Mouse (Mus musculus): ENCODE data around the gene Pde4d. TPM values are rescaled to one million over a fixed set of nuclear protein-coding genes. Genes with fewer than 3 reads are reported as not detected.
A peak's percentile ranks its signal among the peaks of the same experiment; 100 is the strongest.

Gene Pde4d
- polyA plus RNA-seq, 1 experiment from 2014 or later, result 29.2 TPM

- H3K27ac ChIP-seq (replicated peaks in 1 of 2; ENCODE audit: control insufficient read depth in 1 of 2, insufficient read depth in 1 of 2, low read depth in 2 of 2, low read length in 2 of 2), result peak overlapping the region; percentile 37 to 55; a peak in 3 of 4 replicates
- 46% methylated on average over 5 of the region's 5 CpGs for WGBS
- H3K4me1 ChIP-seq (ENCODE audit: control insufficient read depth in 2 of 2, insufficient read depth in 2 of 2, low read length in 2 of 2), result peaks cover 10 to 12% of the 10 kb centered on the region in 2 experiments
- no peaks in the 10 kb centered on the region for H3K36me3 ChIP-seq (ENCODE audit: control insufficient read depth, insufficient read depth, low read length)
- ATAC-seq (ENCODE audit: insufficient number of reproducible peaks, insufficient read depth, low FRiP score, low read depth), result no peak
- H3K9me3 ChIP-seq (ENCODE audit: control insufficient read depth, low read length), result no peaks in the 10 kb centered on the region
- peak overlapping the region; percentile 40 for H3K4me2 ChIP-seq (ENCODE audit: low read length)
- peak overlapping the region; percentile 12; the same call in 1 of the 2 replicates for H3K9ac ChIP-seq (ENCODE audit: low read length)
- H3K27me3 ChIP-seq (ENCODE audit: control insufficient read depth, insufficient read depth, low read length), result no peaks in the 10 kb centered on the region
- H3K4me3 ChIP-seq (ENCODE audit: control insufficient read depth in 1 of 2, insufficient read depth in 1 of 2, low read depth in 1 of 2, low read length in 2 of 2), result no peak overlapping the region
Observed at GRCm38 (mm10) chr13:109622207-109622606, 1172.5 kb downstream of the Pde4d start.

- no peak for ATAC-seq (ENCODE audit: insufficient number of reproducible peaks, insufficient read depth, low FRiP score, low read depth)
- Histone ChIP-seq H3K27me3 (ENCODE audit: control insufficient read depth, insufficient read depth, low read length) (no peaks in the 10 kb centered on the region), H3K4me2 (ENCODE audit: low read length) (no peak overlapping the region), H3K9ac (ENCODE audit: low read length) (no peak overlapping the region), H3K36me3 (ENCODE audit: control insufficient read depth, insufficient read depth, low read length) (no peaks in the 10 kb centered on the region), H3K4me3 (ENCODE audit: control insufficient read depth in 1 of 2, insufficient read depth in 1 of 2, low read depth in 1 of 2, low read length in 2 of 2) (no peak overlapping the region), H3K4me1 (ENCODE audit: control insufficient read depth in 2 of 2, insufficient read depth in 2 of 2, low read length in 2 of 2) (peaks cover 10 to 15% of the 10 kb centered on the region in 2 experiments), H3K9me3 (ENCODE audit: control insufficient read depth, low read length) (no peaks in the 10 kb centered on the region), H3K27ac (replicated peaks in 1 of 2; ENCODE audit: control insufficient read depth in 1 of 2, insufficient read depth in 1 of 2, low read depth in 2 of 2, low read length in 2 of 2) (0 out of 4 replicates have a peak overlapping the region, but pooled peaks of 1 of the 2 experiments have one; percentile 0)
- 64% methylated on average over 2 of the region's 2 CpGs for WGBS
Observed at GRCm38 (mm10) chr13:109623201-109623600, 1173.5 kb downstream of the Pde4d start.

GRCm38 (mm10) chr13:109624772-109625349 lies 1175.1 kb downstream of the Pde4d start:
- Histone ChIP-seq H3K4me3 (ENCODE audit: control insufficient read depth in 1 of 2, insufficient read depth in 1 of 2, low read depth in 1 of 2, low read length in 2 of 2) (no peak overlapping the region), H3K27ac (replicated peaks in 1 of 2; ENCODE audit: control insufficient read depth in 1 of 2, insufficient read depth in 1 of 2, low read depth in 2 of 2, low read length in 2 of 2) (peak overlapping the region; percentile 80 to 81), H3K27me3 (ENCODE audit: control insufficient read depth, insufficient read depth, low read length) (no peaks in the 10 kb centered on the region), H3K9ac (ENCODE audit: low read length) (no peak overlapping the region), H3K4me2 (ENCODE audit: low read length) (peak overlapping the region; percentile 33), H3K36me3 (ENCODE audit: control insufficient read depth, insufficient read depth, low read length) (no peaks in the 10 kb centered on the region), H3K4me1 (ENCODE audit: control insufficient read depth in 2 of 2, insufficient read depth in 2 of 2, low read length in 2 of 2) (peaks cover 10 to 15% of the 10 kb centered on the region in 2 experiments), H3K9me3 (ENCODE audit: control insufficient read depth, low read length) (no peaks in the 10 kb centered on the region)
- WGBS, result 34% methylated on average over 11 of the region's 11 CpGs
- ATAC-seq (ENCODE audit: insufficient number of reproducible peaks, insufficient read depth, low FRiP score, low read depth), result no peak

- peak overlapping the region; percentile 33; the same call in 1 of the 2 replicates for H3K4me2 ChIP-seq (ENCODE audit: low read length)
- no peak for ATAC-seq (ENCODE audit: insufficient number of reproducible peaks, insufficient read depth, low FRiP score, low read depth)
- H3K36me3 ChIP-seq (ENCODE audit: control insufficient read depth, insufficient read depth, low read length), result no peaks in the 10 kb centered on the region
- 78% methylated on average over 18 of the region's 18 CpGs for WGBS
- peak overlapping the region; percentile 80 to 81 for H3K27ac ChIP-seq (replicated peaks in 1 of 2; ENCODE audit: control insufficient read depth in 1 of 2, insufficient read depth in 1 of 2, low read depth in 2 of 2, low read length in 2 of 2)
- no peaks in the 10 kb centered on the region for H3K27me3 ChIP-seq (ENCODE audit: control insufficient read depth, insufficient read depth, low read length)
- no peak overlapping the region for H3K4me3 ChIP-seq (ENCODE audit: control insufficient read depth in 1 of 2, insufficient read depth in 1 of 2, low read depth in 1 of 2, low read length in 2 of 2)
- H3K9me3 ChIP-seq (ENCODE audit: control insufficient read depth, low read length), result no peaks in the 10 kb centered on the region
- peaks cover 10 to 15% of the 10 kb centered on the region in 2 experiments for H3K4me1 ChIP-seq (ENCODE audit: control insufficient read depth in 2 of 2, insufficient read depth in 2 of 2, low read length in 2 of 2)
- no peak overlapping the region for H3K9ac ChIP-seq (ENCODE audit: low read length)
Observed at GRCm38 (mm10) chr13:109625466-109626129, 1175.8 kb downstream of the Pde4d start.

GRCm38 (mm10) chr13:109627265-109627664 lies 1177.5 kb downstream of the Pde4d start:
- no peaks in the 10 kb centered on the region for H3K9me3 ChIP-seq (ENCODE audit: control insufficient read depth, low read length)
- no peak overlapping the region for H3K4me3 ChIP-seq (ENCODE audit: control insufficient read depth in 1 of 2, insufficient read depth in 1 of 2, low read depth in 1 of 2, low read length in 2 of 2)
- H3K4me2 ChIP-seq (ENCODE audit: low read length), result no peak overlapping the region
- H3K9ac ChIP-seq (ENCODE audit: low read length), result no peak overlapping the region
- H3K4me1 ChIP-seq (ENCODE audit: control insufficient read depth in 2 of 2, insufficient read depth in 2 of 2, low read length in 2 of 2), result peaks cover 16 to 20% of the 10 kb centered on the region in 2 experiments
- WGBS, result 70% methylated on average over 2 of the region's 2 CpGs
- no peak for ATAC-seq (ENCODE audit: insufficient number of reproducible peaks, insufficient read depth, low FRiP score, low read depth)
- H3K27ac ChIP-seq (replicated peaks in 1 of 2; ENCODE audit: control insufficient read depth in 1 of 2, insufficient read depth in 1 of 2, low read depth in 2 of 2, low read length in 2 of 2), result no peak overlapping the region
- H3K27me3 ChIP-seq (ENCODE audit: control insufficient read depth, insufficient read depth, low read length), result no peaks in the 10 kb centered on the region
- H3K36me3 ChIP-seq (ENCODE audit: control insufficient read depth, insufficient read depth, low read length), result no peaks in the 10 kb centered on the region

DNA sequence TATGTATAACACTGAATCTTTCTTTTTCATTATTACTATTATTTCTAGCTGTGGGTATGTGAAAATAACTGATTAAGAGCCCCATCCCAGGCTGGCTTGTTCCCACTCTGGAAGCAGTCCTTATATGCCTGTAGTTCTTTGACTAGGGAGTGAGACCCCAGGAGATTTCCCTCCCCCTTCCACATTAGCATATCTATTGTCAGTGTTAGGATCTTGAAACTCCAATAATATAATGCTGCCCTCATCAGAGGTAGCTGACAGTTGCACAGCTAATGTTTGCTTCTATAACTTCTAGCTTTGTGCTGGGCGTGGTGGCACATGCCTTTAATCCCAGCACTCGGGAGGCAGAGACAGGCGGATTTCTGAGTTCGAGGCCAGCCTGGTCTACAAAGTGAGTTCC lies 1178.9 kb downstream of the Pde4d start:
- WGBS, result 92% methylated on average over 4 of the region's 4 CpGs
- no peak for ATAC-seq (ENCODE audit: insufficient number of reproducible peaks, insufficient read depth, low FRiP score, low read depth)
- no peak overlapping the region for H3K4me3 ChIP-seq (ENCODE audit: control insufficient read depth in 1 of 2, insufficient read depth in 1 of 2, low read depth in 1 of 2, low read length in 2 of 2)
- no peaks in the 10 kb centered on the region for H3K9me3 ChIP-seq (ENCODE audit: control insufficient read depth, low read length)
- H3K4me1 ChIP-seq (ENCODE audit: control insufficient read depth in 2 of 2, insufficient read depth in 2 of 2, low read length in 2 of 2), result peaks cover 16 to 25% of the 10 kb centered on the region in 2 experiments
- H3K27me3 ChIP-seq (ENCODE audit: control insufficient read depth, insufficient read depth, low read length), result no peaks in the 10 kb centered on the region
- H3K4me2 ChIP-seq (ENCODE audit: low read length), result no peak overlapping the region
- no peak overlapping the region for H3K9ac ChIP-seq (ENCODE audit: low read length)
- H3K27ac ChIP-seq (replicated peaks in 1 of 2; ENCODE audit: control insufficient read depth in 1 of 2, insufficient read depth in 1 of 2, low read depth in 2 of 2, low read length in 2 of 2), result no peak overlapping the region
- H3K36me3 ChIP-seq (ENCODE audit: control insufficient read depth, insufficient read depth, low read length), result no peaks in the 10 kb centered on the region

DNA sequence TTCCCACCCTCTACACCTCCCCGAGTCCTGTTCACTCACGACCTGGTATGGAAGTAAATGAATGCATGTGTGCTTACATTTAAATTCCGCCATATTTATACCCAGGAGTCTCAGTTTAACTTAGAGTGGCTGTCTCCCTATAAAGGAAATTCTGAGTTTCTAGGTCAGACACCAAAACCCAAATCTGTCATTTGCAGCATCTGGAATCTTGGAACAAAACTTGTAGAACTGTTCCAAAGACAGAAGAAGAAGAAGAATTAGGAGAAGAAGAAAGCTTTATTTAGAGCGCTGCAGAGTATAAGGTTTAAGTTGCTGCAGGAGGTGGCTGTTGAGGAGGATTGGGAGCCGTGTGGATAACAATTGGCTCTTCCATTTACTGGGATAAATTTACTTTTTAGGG lies 1179.5 kb downstream of the Pde4d start:
- H3K9ac ChIP-seq (ENCODE audit: low read length), result no peak overlapping the region
- no peak overlapping the region for H3K4me3 ChIP-seq (ENCODE audit: control insufficient read depth in 1 of 2, insufficient read depth in 1 of 2, low read depth in 1 of 2, low read length in 2 of 2)
- H3K27ac ChIP-seq (replicated peaks in 1 of 2; ENCODE audit: control insufficient read depth in 1 of 2, insufficient read depth in 1 of 2, low read depth in 2 of 2, low read length in 2 of 2), result no peak overlapping the region
- H3K4me1 ChIP-seq (ENCODE audit: control insufficient read depth in 2 of 2, insufficient read depth in 2 of 2, low read length in 2 of 2), result peaks cover 16 to 23% of the 10 kb centered on the region in 2 experiments
- H3K36me3 ChIP-seq (ENCODE audit: control insufficient read depth, insufficient read depth, low read length), result no peaks in the 10 kb centered on the region
- WGBS, result 85% methylated on average over 5 of the region's 5 CpGs
- no peaks in the 10 kb centered on the region for H3K27me3 ChIP-seq (ENCODE audit: control insufficient read depth, insufficient read depth, low read length)
- no peaks in the 10 kb centered on the region for H3K9me3 ChIP-seq (ENCODE audit: control insufficient read depth, low read length)
- ATAC-seq (ENCODE audit: insufficient number of reproducible peaks, insufficient read depth, low FRiP score, low read depth), result no peak
- H3K4me2 ChIP-seq (ENCODE audit: low read length), result no peak overlapping the region
